Mouse (Mus musculus): Measurements from ENCODE around the gene Coq5. TPM values are rescaled to one million over a fixed set of nuclear protein-coding genes. Genes with fewer than 3 reads are reported as not detected.
A peak's percentile ranks its signal among the peaks of the same experiment; 100 is the strongest.

The Coq5 gene
- polyA plus RNA-seq, 1 experiment = 25.1 TPM

DNA sequence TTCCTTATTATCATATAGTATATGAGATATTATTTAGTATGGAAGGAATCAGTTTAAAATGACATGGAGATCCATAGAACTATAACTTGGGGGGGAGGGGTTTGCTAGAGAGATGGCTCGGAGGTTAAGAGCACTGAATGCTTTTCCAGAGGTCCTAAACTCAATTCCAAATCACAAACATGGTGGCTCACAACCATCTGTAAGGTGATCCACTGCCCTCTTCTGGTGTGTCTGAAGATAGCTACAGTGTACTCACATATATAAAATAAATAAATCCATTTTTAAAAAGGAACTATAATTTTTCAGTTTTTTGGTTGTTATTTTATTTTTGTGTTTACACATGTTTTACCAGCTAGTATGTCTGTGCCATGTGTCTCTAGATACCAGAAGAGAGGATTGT is 5.1 kb upstream of the Coq5 start:
- H3K4me3 ChIP-seq (ENCODE audit: insufficient read depth, low read depth, low read length) = no peak overlapping the region
- no peak overlapping the region for H3K27ac ChIP-seq (ENCODE audit: insufficient read depth, low read depth, low read length)
- 55% methylated on average over 1 of the region's 1 CpGs for WGBS
- no peaks in the 10 kb centered on the region for H3K27me3 ChIP-seq (replicated peaks; ENCODE audit: control insufficient read depth, insufficient read depth, low read length)
- no peak for DNase-seq
- TF ChIP-seq POLR2A (IDR thresholded peaks at IDR 0.05; ENCODE audit: low read depth, low read length) = no peak
- no peak for TF ChIP-seq CTCF (conservative IDR thresholded peaks at IDR 0.05; ENCODE audit: insufficient read depth, insufficient read length, low read depth, low read length)
- H3K36me3 ChIP-seq (ENCODE audit: control insufficient read depth, insufficient read depth, low read length) = no peaks in the 10 kb centered on the region
- peaks cover 14% of the 10 kb centered on the region for H3K4me1 ChIP-seq (ENCODE audit: control insufficient read depth, insufficient read depth, low read length)

DNA sequence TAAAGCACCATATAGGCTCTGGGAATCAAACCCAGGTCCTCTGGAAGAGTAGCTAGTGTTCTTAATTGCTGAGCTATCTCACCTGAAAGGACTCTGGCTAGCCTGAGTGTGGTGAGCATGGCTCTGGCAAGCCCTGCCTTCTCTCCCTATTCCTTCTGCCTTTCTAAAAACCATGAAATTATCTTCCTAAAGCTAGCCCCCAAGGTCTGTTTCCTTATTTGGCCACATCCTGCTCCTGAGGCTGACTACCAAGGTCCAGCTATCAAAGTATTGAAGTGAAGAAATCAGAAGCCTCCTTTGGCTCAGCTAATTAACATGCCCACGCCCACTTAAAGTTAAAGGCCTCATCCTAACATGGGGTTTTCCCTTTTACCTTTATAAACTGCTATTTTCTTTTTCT is 4.7 kb upstream of the Coq5 start:
- TF ChIP-seq POLR2A (IDR thresholded peaks at IDR 0.05; ENCODE audit: low read depth, low read length) = no peak
- Histone ChIP-seq H3K27me3 (replicated peaks; ENCODE audit: control insufficient read depth, insufficient read depth, low read length) (no peaks in the 10 kb centered on the region), H3K4me1 (ENCODE audit: control insufficient read depth, insufficient read depth, low read length) (peaks cover 10% of the 10 kb centered on the region), H3K27ac (ENCODE audit: insufficient read depth, low read depth, low read length) (no peak overlapping the region), H3K4me3 (ENCODE audit: insufficient read depth, low read depth, low read length) (no peak overlapping the region), H3K36me3 (ENCODE audit: control insufficient read depth, insufficient read depth, low read length) (no peaks in the 10 kb centered on the region)
- WGBS = 75% methylated on average over 1 of the region's 1 CpGs
- no peak for DNase-seq

DNA sequence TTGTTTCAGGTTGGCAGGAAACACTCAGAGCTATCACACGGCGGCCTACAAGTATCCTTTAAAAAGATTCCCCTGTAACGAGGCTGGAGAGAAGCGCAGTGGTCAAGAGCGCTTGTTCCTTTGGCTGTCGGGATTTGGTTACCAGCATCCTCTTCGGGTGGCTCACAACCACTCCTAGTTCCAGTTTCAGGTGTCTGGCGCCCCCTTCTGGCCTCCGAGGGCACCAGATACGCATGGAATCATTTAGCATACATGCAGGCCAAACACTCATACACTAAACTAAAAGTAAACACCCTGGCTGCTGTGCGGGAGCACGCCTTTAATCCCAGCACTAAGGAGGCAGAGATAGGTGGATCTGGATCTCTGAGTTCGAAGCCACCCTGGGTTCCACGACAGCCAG is 3.5 kb upstream of the Coq5 start:
- Histone ChIP-seq H3K27ac (ENCODE audit: insufficient read depth, low read depth, low read length) (no peak overlapping the region), H3K4me3 (ENCODE audit: insufficient read depth, low read depth, low read length) (no peak overlapping the region), H3K4me1 (ENCODE audit: control insufficient read depth, insufficient read depth, low read length) (peaks cover 5% of the 10 kb centered on the region), H3K27me3 (replicated peaks; ENCODE audit: control insufficient read depth, insufficient read depth, low read length) (no peaks in the 10 kb centered on the region), H3K36me3 (ENCODE audit: control insufficient read depth, insufficient read depth, low read length) (no peaks in the 10 kb centered on the region)
- peak; percentile 36 for DNase-seq
- 48% methylated on average over 14 of the region's 14 CpGs for WGBS
- TF ChIP-seq POLR2A (IDR thresholded peaks at IDR 0.05; ENCODE audit: low read depth, low read length) (no peak), CTCF (conservative IDR thresholded peaks at IDR 0.05; ENCODE audit: insufficient read depth, insufficient read length, low read depth, low read length) (peak; percentile 45)

DNA sequence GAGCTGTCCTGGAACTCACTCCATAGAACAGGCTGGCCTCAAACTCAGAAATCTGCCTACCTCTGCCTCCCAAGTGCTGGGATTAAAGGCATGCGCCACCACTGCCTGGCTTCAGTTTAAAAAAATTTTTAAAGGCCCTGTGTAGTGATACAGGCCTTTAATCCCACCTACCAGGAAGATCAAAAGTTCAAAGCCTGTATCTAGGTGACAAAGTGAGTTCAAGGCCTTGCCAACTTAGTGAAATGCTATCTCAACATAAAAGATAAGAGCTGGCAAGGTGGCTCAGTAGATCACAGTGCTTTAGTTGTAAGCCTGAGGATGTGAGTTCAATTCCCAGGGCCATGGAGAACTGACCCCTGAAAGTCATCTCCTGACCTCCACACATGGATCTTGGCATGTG is 1.4 kb upstream of the Coq5 start:
- 91% methylated on average over 1 of the region's 1 CpGs for WGBS
- H3K27me3 ChIP-seq (replicated peaks; ENCODE audit: control insufficient read depth, insufficient read depth, low read length) = no peaks in the 10 kb centered on the region
- peaks cover 3% of the 10 kb centered on the region; the same call in 1 of the 2 replicates for H3K4me1 ChIP-seq (ENCODE audit: control insufficient read depth, insufficient read depth, low read length)
- no peak for TF ChIP-seq CTCF (conservative IDR thresholded peaks at IDR 0.05; ENCODE audit: insufficient read depth, insufficient read length, low read depth, low read length)
- no peak for TF ChIP-seq POLR2A (IDR thresholded peaks at IDR 0.05; ENCODE audit: low read depth, low read length)
- no peak overlapping the region for H3K27ac ChIP-seq (ENCODE audit: insufficient read depth, low read depth, low read length)
- no peaks in the 10 kb centered on the region for H3K36me3 ChIP-seq (ENCODE audit: control insufficient read depth, insufficient read depth, low read length)
- H3K4me3 ChIP-seq (ENCODE audit: insufficient read depth, low read depth, low read length) = no peak overlapping the region
- DNase-seq = no peak

DNA sequence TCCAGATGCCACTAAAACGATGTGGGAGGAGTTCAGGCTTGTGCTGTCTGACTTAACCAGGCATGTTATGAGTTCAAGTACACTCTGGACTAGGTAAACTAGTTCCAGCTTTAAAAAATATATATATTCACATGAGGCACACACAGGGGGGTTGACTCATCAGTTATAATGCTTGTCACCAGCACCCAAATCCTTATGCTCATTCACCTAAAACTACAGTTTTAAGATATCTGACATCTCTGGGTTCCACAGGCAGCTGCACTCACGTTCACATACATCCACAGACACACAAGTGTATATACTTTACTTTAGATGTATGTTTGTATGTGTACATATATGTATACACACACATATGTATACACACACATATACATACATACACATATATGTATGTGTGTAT is 681 bp upstream of the Coq5 start:
- Histone ChIP-seq H3K36me3 (ENCODE audit: control insufficient read depth, insufficient read depth, low read length) (no peaks in the 10 kb centered on the region; the same call in 1 of the 2 replicates), H3K27ac (ENCODE audit: insufficient read depth, low read depth, low read length) (no peak overlapping the region), H3K27me3 (replicated peaks; ENCODE audit: control insufficient read depth, insufficient read depth, low read length) (no peaks in the 10 kb centered on the region), H3K4me1 (ENCODE audit: control insufficient read depth, insufficient read depth, low read length) (peaks cover 3% of the 10 kb centered on the region; the same call in 1 of the 2 replicates), H3K4me3 (ENCODE audit: insufficient read depth, low read depth, low read length) (no peak overlapping the region)
- WGBS = 71% methylated on average over 2 of the region's 2 CpGs
- no peak for DNase-seq
- TF ChIP-seq POLR2A (IDR thresholded peaks at IDR 0.05; ENCODE audit: low read depth, low read length) (no peak), CTCF (conservative IDR thresholded peaks at IDR 0.05; ENCODE audit: insufficient read depth, insufficient read length, low read depth, low read length) (no peak)

DNA sequence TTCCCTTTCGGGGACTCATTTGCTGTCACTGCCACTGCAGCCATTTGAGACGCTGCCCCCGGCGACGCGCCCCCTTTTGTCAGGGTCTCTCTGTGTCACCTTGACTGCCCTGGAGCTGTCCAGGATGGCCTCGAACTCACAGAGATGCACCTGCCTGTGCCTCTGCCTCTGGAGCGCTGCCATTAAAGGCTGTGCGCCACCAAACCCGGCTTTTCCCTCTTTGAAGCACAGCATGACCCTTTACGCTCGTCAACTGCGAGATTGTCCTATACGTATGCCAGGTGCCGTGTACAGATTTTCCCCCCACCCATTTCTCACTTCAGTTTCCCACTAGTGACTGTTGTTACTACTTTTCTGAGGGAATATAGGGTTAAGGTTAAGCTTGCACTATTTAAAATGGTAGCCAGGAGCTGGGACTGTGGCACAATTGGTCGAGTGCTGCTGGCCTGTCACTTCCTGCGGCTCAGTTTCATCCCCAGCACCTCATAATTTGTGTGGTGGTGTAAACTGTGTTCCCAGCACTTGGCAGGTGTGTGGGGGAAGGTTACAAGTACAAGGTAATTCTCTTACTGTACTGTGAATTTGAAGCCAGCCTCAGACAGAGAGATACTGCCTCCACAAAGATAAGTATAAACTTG is 703 bp downstream of the Coq5 start:
- H3K27ac ChIP-seq (ENCODE audit: insufficient read depth, low read depth, low read length) = peak overlapping the region; percentile 52; the same call in 1 of the 2 replicates
- peaks cover 3% of the 10 kb centered on the region; the same call in 1 of the 2 replicates for H3K4me1 ChIP-seq (ENCODE audit: control insufficient read depth, insufficient read depth, low read length)
- WGBS = 2% methylated on average over 17 of the region's 17 CpGs
- H3K27me3 ChIP-seq (replicated peaks; ENCODE audit: control insufficient read depth, insufficient read depth, low read length) = no peaks in the 10 kb centered on the region
- TF ChIP-seq POLR2A (IDR thresholded peaks at IDR 0.05; ENCODE audit: low read depth, low read length) (no peak), CTCF (conservative IDR thresholded peaks at IDR 0.05; ENCODE audit: insufficient read depth, insufficient read length, low read depth, low read length) (no peak)
- peak; percentile 28 for DNase-seq
- peak overlapping the region; percentile 97 for H3K4me3 ChIP-seq (ENCODE audit: insufficient read depth, low read depth, low read length)
- no peaks in the 10 kb centered on the region; the same call in 1 of the 2 replicates for H3K36me3 ChIP-seq (ENCODE audit: control insufficient read depth, insufficient read depth, low read length)

DNA sequence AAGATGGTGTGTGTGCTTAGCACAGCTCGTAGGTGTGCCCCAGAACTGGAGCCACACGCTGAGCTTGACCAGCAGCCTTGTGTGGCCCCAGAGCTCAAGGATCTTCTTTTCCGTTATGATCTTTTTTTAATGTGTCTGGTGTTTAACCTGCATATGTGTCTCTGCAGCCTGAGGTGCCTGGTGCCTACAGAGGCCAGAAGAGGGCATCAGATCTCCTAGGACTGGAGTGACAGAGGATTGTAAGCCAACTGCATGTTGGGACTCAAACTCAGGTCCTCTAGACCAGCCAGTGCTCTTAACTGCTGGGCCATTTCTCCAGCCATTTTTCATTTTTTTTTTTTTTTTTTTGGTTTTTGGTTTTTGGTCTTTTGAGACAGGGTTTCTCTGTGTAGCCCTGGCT is 5.3 kb downstream of the Coq5 start:
- 75% methylated on average over 3 of the region's 3 CpGs for WGBS

More for the DNA sequence above, 5.3 kb downstream of the Coq5 start:
- Histone ChIP-seq H3K4me1 (ENCODE audit: control insufficient read depth, insufficient read depth, low read length) (peaks cover 3% of the 10 kb centered on the region; the same call in 1 of the 2 replicates), H3K27ac (ENCODE audit: insufficient read depth, low read depth, low read length) (no peak overlapping the region), H3K27me3 (replicated peaks; ENCODE audit: control insufficient read depth, insufficient read depth, low read length) (no peaks in the 10 kb centered on the region), H3K36me3 (ENCODE audit: control insufficient read depth, insufficient read depth, low read length) (no peaks in the 10 kb centered on the region; the same call in none of the 2 replicates), H3K4me3 (ENCODE audit: insufficient read depth, low read depth, low read length) (no peak overlapping the region)
- no peak for DNase-seq
- TF ChIP-seq CTCF (conservative IDR thresholded peaks at IDR 0.05; ENCODE audit: insufficient read depth, insufficient read length, low read depth, low read length) = peak; percentile 55
- no peak for TF ChIP-seq POLR2A (IDR thresholded peaks at IDR 0.05; ENCODE audit: low read depth, low read length)

Measured in kidney, adult 2 months (tissue).